Mouse (Mus musculus): ENCODE measurements around the gene Chrm5. TPM values are rescaled to one million over a fixed set of nuclear protein-coding genes. Genes with fewer than 3 reads are reported as not detected.
A peak's percentile ranks its signal among the peaks of the same experiment; 100 is the strongest.

Gene Chrm5
- polyA plus RNA-seq, 1 experiment, result not detected

DNA sequence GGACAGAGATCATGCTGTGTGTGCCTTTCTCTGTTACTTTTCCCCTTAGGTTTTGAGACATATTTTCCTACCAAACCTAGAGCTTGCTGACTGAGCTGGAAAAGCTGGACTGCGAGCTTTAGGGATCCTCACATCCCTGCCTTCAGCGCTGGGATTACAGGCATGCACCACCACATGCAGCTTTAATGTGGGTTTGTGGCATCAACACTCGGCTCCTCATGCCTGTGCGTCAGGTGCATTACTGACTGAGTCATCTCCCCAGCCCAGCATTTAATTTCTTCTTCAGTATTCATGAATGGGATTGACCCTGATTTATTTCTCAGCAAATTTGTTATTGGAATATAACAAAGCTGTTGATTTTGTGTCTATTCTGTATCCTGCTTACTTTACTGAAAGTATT lies 44.3 kb downstream of the Chrm5 start:
- Histone ChIP-seq H3K27me3 (ENCODE audit: control insufficient read depth, insufficient read depth, insufficient read length) (no peaks in the 10 kb centered on the region), H3ac (ENCODE audit: control insufficient read depth, insufficient read length) (no peak overlapping the region)

DNA sequence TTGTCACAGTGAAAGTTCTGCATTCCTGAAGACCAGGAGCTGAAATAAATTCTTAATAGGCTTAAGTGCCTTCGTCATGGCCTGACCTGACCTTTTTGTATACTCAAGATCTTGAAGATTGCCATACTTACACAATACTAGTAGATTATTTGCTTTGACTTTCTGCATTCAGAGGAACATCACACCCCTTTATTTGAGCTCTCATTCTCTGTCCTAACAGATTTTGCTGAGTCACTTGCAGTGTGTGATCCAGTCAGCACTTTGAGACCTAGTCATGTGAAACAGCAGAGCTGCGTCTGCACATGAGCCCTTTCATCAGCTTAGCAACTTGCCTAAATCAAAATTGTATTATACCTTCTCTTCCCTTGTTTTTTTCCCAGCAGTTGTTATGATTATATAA lies 47.2 kb downstream of the Chrm5 start:
- Histone ChIP-seq H3K27me3 (ENCODE audit: control insufficient read depth, insufficient read depth, insufficient read length) (no peaks in the 10 kb centered on the region), H3ac (ENCODE audit: control insufficient read depth, insufficient read length) (no peak overlapping the region), H3K36me3 (ENCODE audit: control insufficient read depth, insufficient read depth) (no peaks in the 10 kb centered on the region), H3K4me2 (ENCODE audit: low read depth) (no peak overlapping the region), H3K4me3 (no peak overlapping the region), H3K79me2 (ENCODE audit: control insufficient read depth, insufficient read depth) (no peaks in the 10 kb centered on the region)
- TF ChIP-seq POLR2AphosphoS2 (IDR thresholded peaks at IDR 0.05; ENCODE audit: insufficient read length, low read depth) (no peak), MYOG (IDR thresholded peaks at IDR 0.05; ENCODE audit: control insufficient read depth in 1 of 3, insufficient read depth in 1 of 3, insufficient read length in 2 of 3, low read depth in 2 of 3) (no peak), TCF12 (IDR thresholded peaks at IDR 0.05; ENCODE audit: insufficient read depth, poor library complexity, severe bottlenecking) (no peak), TCF3 (IDR thresholded peaks at IDR 0.05; ENCODE audit: insufficient read length, low read depth) (no peak), MYOD1 (IDR thresholded peaks at IDR 0.05; ENCODE audit: control insufficient read depth in 1 of 3, insufficient read length in 2 of 3, low read depth in 2 of 3) (no peak), E2F4 (IDR thresholded peaks at IDR 0.05; ENCODE audit: insufficient read depth) (no peak), POLR2A (IDR thresholded peaks at IDR 0.05; ENCODE audit: insufficient read length, low read depth) (no peak), REST (IDR thresholded peaks at IDR 0.05; ENCODE audit: insufficient read depth, insufficient read length) (no peak), USF1 (IDR thresholded peaks at IDR 0.05; ENCODE audit: low read depth) (no peak), CEBPB (IDR thresholded peaks at IDR 0.05; ENCODE audit: insufficient read depth, poor library complexity, severe bottlenecking) (no peak), SRF (IDR thresholded peaks at IDR 0.05; ENCODE audit: control insufficient read depth, insufficient read length, low read depth) (no peak), MAX (IDR thresholded peaks at IDR 0.05; ENCODE audit: low read depth) (no peak)

More for the DNA sequence above, 44.3 kb downstream of the Chrm5 start:
- no peak overlapping the region for H3K4me2 ChIP-seq (ENCODE audit: low read depth)
- no peaks in the 10 kb centered on the region for H3K79me2 ChIP-seq (ENCODE audit: control insufficient read depth, insufficient read depth)
- H3K4me3 ChIP-seq, result no peak overlapping the region
- TF ChIP-seq USF1 (IDR thresholded peaks at IDR 0.05; ENCODE audit: low read depth), result no peak
- no peak for TF ChIP-seq REST (IDR thresholded peaks at IDR 0.05; ENCODE audit: insufficient read depth, insufficient read length)
- peak; percentile 8 to 91 (median 71) for TF ChIP-seq MYOG (IDR thresholded peaks at IDR 0.05; ENCODE audit: control insufficient read depth in 1 of 3, insufficient read depth in 1 of 3, insufficient read length in 2 of 3, low read depth in 2 of 3)
- no peak for TF ChIP-seq SRF (IDR thresholded peaks at IDR 0.05; ENCODE audit: control insufficient read depth, insufficient read length, low read depth)
- TF ChIP-seq TCF12 (IDR thresholded peaks at IDR 0.05; ENCODE audit: insufficient read depth, poor library complexity, severe bottlenecking), result no peak
- TF ChIP-seq TCF3 (IDR thresholded peaks at IDR 0.05; ENCODE audit: insufficient read length, low read depth), result peak; percentile 10
- peak; percentile 37 for TF ChIP-seq POLR2AphosphoS2 (IDR thresholded peaks at IDR 0.05; ENCODE audit: insufficient read length, low read depth)
- TF ChIP-seq CEBPB (IDR thresholded peaks at IDR 0.05; ENCODE audit: insufficient read depth, poor library complexity, severe bottlenecking), result no peak
- peak in 2 of 3 experiments; percentile 86 to 90 for TF ChIP-seq MYOD1 (IDR thresholded peaks at IDR 0.05; ENCODE audit: control insufficient read depth in 1 of 3, insufficient read length in 2 of 3, low read depth in 2 of 3)
- no peak for TF ChIP-seq E2F4 (IDR thresholded peaks at IDR 0.05; ENCODE audit: insufficient read depth)
- no peak for TF ChIP-seq POLR2A (IDR thresholded peaks at IDR 0.05; ENCODE audit: insufficient read length, low read depth)
- no peak for TF ChIP-seq MAX (IDR thresholded peaks at IDR 0.05; ENCODE audit: low read depth)
- no peaks in the 10 kb centered on the region for H3K36me3 ChIP-seq (ENCODE audit: control insufficient read depth, insufficient read depth)

DNA sequence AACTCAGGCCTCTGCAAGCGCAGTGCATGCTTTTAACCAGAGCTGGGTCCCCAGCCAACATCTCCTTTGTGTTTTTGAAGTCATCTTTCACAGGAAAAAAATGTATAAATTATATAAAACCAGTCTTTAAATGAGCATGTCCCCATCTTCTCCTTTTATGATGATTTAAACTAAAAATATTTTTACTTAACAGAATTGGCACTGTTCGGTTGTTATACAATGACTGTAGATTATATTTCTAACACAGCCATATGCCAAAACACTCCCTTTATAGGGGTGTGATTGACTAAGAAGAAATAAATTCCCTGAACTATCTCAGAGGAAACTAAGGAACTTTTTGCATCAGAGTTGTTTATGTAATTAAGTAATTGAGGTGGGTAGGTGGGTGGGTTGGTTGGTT lies 48.0 kb downstream of the Chrm5 start:
- Histone ChIP-seq H3K4me2 (ENCODE audit: low read depth) (no peak overlapping the region), H3K79me2 (ENCODE audit: control insufficient read depth, insufficient read depth) (no peaks in the 10 kb centered on the region), H3K27me3 (ENCODE audit: control insufficient read depth, insufficient read depth, insufficient read length) (no peaks in the 10 kb centered on the region), H3K4me3 (no peak overlapping the region), H3K36me3 (ENCODE audit: control insufficient read depth, insufficient read depth) (no peaks in the 10 kb centered on the region), H3ac (ENCODE audit: control insufficient read depth, insufficient read length) (no peak overlapping the region)
- no peak for TF ChIP-seq SRF (IDR thresholded peaks at IDR 0.05; ENCODE audit: control insufficient read depth, insufficient read length, low read depth)
- TF ChIP-seq USF1 (IDR thresholded peaks at IDR 0.05; ENCODE audit: low read depth), result no peak
- no peak for TF ChIP-seq CEBPB (IDR thresholded peaks at IDR 0.05; ENCODE audit: insufficient read depth, poor library complexity, severe bottlenecking)
- no peak for TF ChIP-seq REST (IDR thresholded peaks at IDR 0.05; ENCODE audit: insufficient read depth, insufficient read length)
- TF ChIP-seq MYOD1 (IDR thresholded peaks at IDR 0.05; ENCODE audit: control insufficient read depth in 1 of 3, insufficient read length in 2 of 3, low read depth in 2 of 3), result no peak
- no peak for TF ChIP-seq E2F4 (IDR thresholded peaks at IDR 0.05; ENCODE audit: insufficient read depth)
- TF ChIP-seq MAX (IDR thresholded peaks at IDR 0.05; ENCODE audit: low read depth), result no peak
- TF ChIP-seq MYOG (IDR thresholded peaks at IDR 0.05; ENCODE audit: control insufficient read depth in 1 of 3, insufficient read depth in 1 of 3, insufficient read length in 2 of 3, low read depth in 2 of 3), result no peak
- TF ChIP-seq TCF3 (IDR thresholded peaks at IDR 0.05; ENCODE audit: insufficient read length, low read depth), result no peak
- TF ChIP-seq TCF12 (IDR thresholded peaks at IDR 0.05; ENCODE audit: insufficient read depth, poor library complexity, severe bottlenecking), result no peak
- TF ChIP-seq POLR2A (IDR thresholded peaks at IDR 0.05; ENCODE audit: insufficient read length, low read depth), result no peak
- no peak for TF ChIP-seq POLR2AphosphoS2 (IDR thresholded peaks at IDR 0.05; ENCODE audit: insufficient read length, low read depth)

DNA sequence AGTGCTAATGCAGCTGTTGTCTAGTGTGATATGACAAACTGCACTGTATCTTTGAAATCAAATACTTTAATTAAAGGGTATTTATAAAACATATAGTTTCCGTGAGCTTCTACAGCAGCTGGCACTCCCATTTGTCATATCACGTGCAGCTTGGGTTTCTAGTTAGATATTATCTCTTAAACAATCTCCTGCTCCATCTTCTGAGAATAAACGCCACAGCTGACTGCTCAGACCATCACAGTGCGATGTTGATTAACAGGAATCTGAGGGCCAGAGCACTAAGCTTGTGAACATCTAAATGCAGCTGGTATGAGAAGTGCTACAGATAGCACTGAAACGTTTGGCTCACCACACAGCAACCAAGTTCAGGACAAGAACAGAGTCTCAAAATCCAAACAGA lies 50.2 kb downstream of the Chrm5 start:
- TF ChIP-seq POLR2AphosphoS2 (IDR thresholded peaks at IDR 0.05; ENCODE audit: insufficient read length, low read depth) (no peak), E2F4 (IDR thresholded peaks at IDR 0.05; ENCODE audit: insufficient read depth) (no peak), MAX (IDR thresholded peaks at IDR 0.05; ENCODE audit: low read depth) (no peak), CEBPB (IDR thresholded peaks at IDR 0.05; ENCODE audit: insufficient read depth, poor library complexity, severe bottlenecking) (no peak), TCF3 (IDR thresholded peaks at IDR 0.05; ENCODE audit: insufficient read length, low read depth) (no peak), POLR2A (IDR thresholded peaks at IDR 0.05; ENCODE audit: insufficient read length, low read depth) (no peak), TCF12 (IDR thresholded peaks at IDR 0.05; ENCODE audit: insufficient read depth, poor library complexity, severe bottlenecking) (peak; percentile 65), SRF (IDR thresholded peaks at IDR 0.05; ENCODE audit: control insufficient read depth, insufficient read length, low read depth) (no peak), USF1 (IDR thresholded peaks at IDR 0.05; ENCODE audit: low read depth) (peak; percentile 28), REST (IDR thresholded peaks at IDR 0.05; ENCODE audit: insufficient read depth, insufficient read length) (no peak), MYOD1 (IDR thresholded peaks at IDR 0.05; ENCODE audit: control insufficient read depth in 1 of 3, insufficient read length in 2 of 3, low read depth in 2 of 3) (peak in 2 of 3 experiments; percentile 21 to 29), MYOG (IDR thresholded peaks at IDR 0.05; ENCODE audit: control insufficient read depth in 1 of 3, insufficient read depth in 1 of 3, insufficient read length in 2 of 3, low read depth in 2 of 3) (peak in 1 of 3 experiments; percentile 44)
- H3K36me3 ChIP-seq (ENCODE audit: control insufficient read depth, insufficient read depth), result no peaks in the 10 kb centered on the region
- H3K79me2 ChIP-seq (ENCODE audit: control insufficient read depth, insufficient read depth), result no peaks in the 10 kb centered on the region
- no peak overlapping the region for H3K4me3 ChIP-seq
- H3K27me3 ChIP-seq (ENCODE audit: control insufficient read depth, insufficient read depth, insufficient read length), result no peaks in the 10 kb centered on the region
- no peak overlapping the region for H3ac ChIP-seq (ENCODE audit: control insufficient read depth, insufficient read length)
- no peak overlapping the region for H3K4me2 ChIP-seq (ENCODE audit: low read depth)

Data from myocyte (in vitro differentiated cells).